Comparison of ENCODE assay signal across 21 mouse cellular contexts in genomic region chr11:119644612-119645379, GRCm38 (mm10). TPM values are rescaled to one million over a fixed set of nuclear protein-coding genes. Genes with fewer than 3 reads are reported as not detected.
DNase-seq lines count a peak whose midpoint lies in the region; ATAC-seq and TF ChIP-seq lines count a peak whose summit lies in the region.
"Had no signal": no experiment of that assay in that cellular context is flagged by ENCODE, and none has a peak within 500 bp of the region (broad histone marks: within the 10 kb centered on the region; RNA-seq: fewer than 3 reads in every experiment).

No protein-coding gene starts in this region.

- no peak overlapping the region for H3K9ac ChIP-seq in forebrain, embryonic 16.5 days (replicated peaks; ENCODE audit: low read depth, low read length)
- no peak overlapping the region for H3K9ac ChIP-seq in embryonic facial prominence, embryonic 11.5 days (replicated peaks; ENCODE audit: low read length)
- H3K9ac ChIP-seq in hindbrain, postnatal 0 days (replicated peaks; ENCODE audit: low read length) = no peak overlapping the region
- no peak overlapping the region for H3K9ac ChIP-seq in neural tube, embryonic 15.5 days (replicated peaks)
- H3K9ac ChIP-seq: limb, embryonic 12.5 days; liver, postnatal 0 days had no signal

- no peak for TF ChIP-seq CTCF in hindbrain, postnatal 0 days (IDR thresholded peaks at IDR 0.05; ENCODE audit: low read depth)

- H3K4me3 ChIP-seq in forebrain, embryonic 10.5 days = no peak overlapping the region
- no peak overlapping the region for H3K4me3 ChIP-seq in forebrain, embryonic 16.5 days (replicated peaks; ENCODE audit: low read length)
- no peak overlapping the region for H3K4me3 ChIP-seq in embryonic facial prominence, embryonic 11.5 days (ENCODE audit: low read depth, low read length)
- no peak overlapping the region for H3K4me3 ChIP-seq in hindbrain, postnatal 0 days (ENCODE audit: low read length)
- H3K4me3 ChIP-seq in neural tube, embryonic 15.5 days (replicated peaks) = no peak overlapping the region
- H3K4me3 ChIP-seq: gastrocnemius, adult 2 months; limb, embryonic 12.5 days; myocyte had no signal

- H3K4me1 ChIP-seq in forebrain, embryonic 10.5 days = peaks cover 51% of the 10 kb centered on the region
- peaks cover 7% of the 10 kb centered on the region; the same call in 1 of the 2 replicates for H3K4me1 ChIP-seq in forebrain, embryonic 16.5 days (replicated peaks; ENCODE audit: control insufficient read depth, insufficient read depth, low read length)
- no peaks in the 10 kb centered on the region for H3K4me1 ChIP-seq in embryonic facial prominence, embryonic 11.5 days (ENCODE audit: control insufficient read depth, insufficient read depth, low read length)
- peaks cover 18% of the 10 kb centered on the region for H3K4me1 ChIP-seq in hindbrain, postnatal 0 days (ENCODE audit: insufficient read depth, low read length)
- peaks cover 48% of the 10 kb centered on the region for H3K4me1 ChIP-seq in neural tube, embryonic 15.5 days
- H3K4me1 ChIP-seq: limb, embryonic 12.5 days had no signal

- no peaks in the 10 kb centered on the region for H3K9me3 ChIP-seq in forebrain, embryonic 10.5 days
- H3K9me3 ChIP-seq in forebrain, embryonic 16.5 days (ENCODE audit: control insufficient read depth, low read length) = no peaks in the 10 kb centered on the region
- H3K9me3 ChIP-seq in embryonic facial prominence, embryonic 11.5 days (replicated peaks; ENCODE audit: control insufficient read depth, low read length) = no peaks in the 10 kb centered on the region
- H3K9me3 ChIP-seq in hindbrain, postnatal 0 days (ENCODE audit: low read length) = no peaks in the 10 kb centered on the region
- H3K9me3 ChIP-seq in neural tube, embryonic 15.5 days (replicated peaks) = no peaks in the 10 kb centered on the region
- H3K9me3 ChIP-seq: limb, embryonic 12.5 days had no signal

- no peaks in the 10 kb centered on the region for H3K36me3 ChIP-seq in forebrain, embryonic 10.5 days (replicated peaks)
- H3K36me3 ChIP-seq in forebrain, embryonic 16.5 days (ENCODE audit: control insufficient read depth, insufficient read depth) = no peaks in the 10 kb centered on the region
- H3K36me3 ChIP-seq in embryonic facial prominence, embryonic 11.5 days (replicated peaks; ENCODE audit: control insufficient read depth, insufficient read depth, low read depth, low read length) = no peaks in the 10 kb centered on the region
- H3K36me3 ChIP-seq in hindbrain, postnatal 0 days (ENCODE audit: insufficient read depth, low read length) = no peaks in the 10 kb centered on the region
- no peaks in the 10 kb centered on the region for H3K36me3 ChIP-seq in neural tube, embryonic 15.5 days
- H3K36me3 ChIP-seq: limb, embryonic 12.5 days had no signal

- no peaks in the 10 kb centered on the region for H3K27me3 ChIP-seq in forebrain, embryonic 10.5 days (ENCODE audit: poor library complexity, severe bottlenecking)
- no peaks in the 10 kb centered on the region for H3K27me3 ChIP-seq in forebrain, embryonic 16.5 days (replicated peaks; ENCODE audit: control insufficient read depth, insufficient read depth, low read length)
- no peaks in the 10 kb centered on the region for H3K27me3 ChIP-seq in embryonic facial prominence, embryonic 11.5 days (ENCODE audit: control insufficient read depth, insufficient read depth, low read length)
- H3K27me3 ChIP-seq in hindbrain, postnatal 0 days (ENCODE audit: insufficient read depth, low read length) = no peaks in the 10 kb centered on the region
- no peaks in the 10 kb centered on the region for H3K27me3 ChIP-seq in neural tube, embryonic 15.5 days (replicated peaks)
- H3K27me3 ChIP-seq: CH12.LX; limb, embryonic 12.5 days; Patski had no signal

- 67% methylated on average over 14 of the region's 14 CpGs for WGBS in forebrain, embryonic 10.5 days
- WGBS in forebrain, embryonic 16.5 days = 33% methylated on average over 14 of the region's 14 CpGs
- 73% methylated on average over 14 of the region's 14 CpGs for WGBS in embryonic facial prominence, embryonic 11.5 days
- WGBS in hindbrain, postnatal 0 days = 37% methylated on average over 14 of the region's 14 CpGs
- WGBS in neural tube, embryonic 15.5 days = 37% methylated on average over 14 of the region's 14 CpGs

- intact Hi-C loops in left cerebral cortex, postnatal 25 days (cut with DNase I) = no loop called here

- H3K4me2 ChIP-seq in forebrain, embryonic 16.5 days (ENCODE audit: low read length) = no peak overlapping the region
- H3K4me2 ChIP-seq in embryonic facial prominence, embryonic 11.5 days (ENCODE audit: low read depth, low read length) = no peak overlapping the region
- no peak overlapping the region for H3K4me2 ChIP-seq in hindbrain, postnatal 0 days (ENCODE audit: low read depth, low read length)
- no peak overlapping the region for H3K4me2 ChIP-seq in neural tube, embryonic 15.5 days
- H3K4me2 ChIP-seq: limb, embryonic 12.5 days had no signal

- ATAC-seq in forebrain, embryonic 16.5 days = no peak
- peak; percentile 56; the same call in 1 of the 2 replicates for ATAC-seq in embryonic facial prominence, embryonic 11.5 days (replicated peaks; ENCODE audit: insufficient number of reproducible peaks, low FRiP score, low TSS enrichment, low read depth)
- ATAC-seq in hindbrain, postnatal 0 days = peak; percentile 63; the same call in 1 of the 2 replicates
- ATAC-seq in neural tube, embryonic 15.5 days (ENCODE audit: low FRiP score) = no peak
- ATAC-seq: intestine, embryonic 16.5 days; liver, postnatal 0 days; Patski had no signal

- DNase-seq in forebrain, embryonic 10.5 days (ENCODE audit: extremely low spot score, low spot score) = peak; percentile 23
- no peak for DNase-seq in embryonic facial prominence, embryonic 11.5 days (ENCODE audit: low spot score)
- DNase-seq in hindbrain, postnatal 0 days (ENCODE audit: low spot score) = peak; percentile 31
- no peak for DNase-seq in right cerebral cortex, adult 18-20 months
- no peak for DNase-seq in left cerebral cortex, postnatal 25 days (ENCODE audit: low spot score in 2 of 2)
- no peak for DNase-seq in cerebellum, postnatal 14 days
- DNase-seq: cerebellum, postnatal 10 days; gastrocnemius, adult 2 months; heart, adult 18-20 months; heart, postnatal 10 days; kidney, postnatal 10 days; liver, postnatal 0 days; lung, postnatal 4 days; thymus, postnatal 36 days had no signal

- peak overlapping the region; percentile 53; the same call in 1 of the 2 replicates for H3K27ac ChIP-seq in forebrain, embryonic 10.5 days
- no peak overlapping the region for H3K27ac ChIP-seq in forebrain, embryonic 16.5 days (ENCODE audit: low read length)
- no peak overlapping the region for H3K27ac ChIP-seq in embryonic facial prominence, embryonic 11.5 days (replicated peaks; ENCODE audit: low read depth, low read length)
- no peak overlapping the region for H3K27ac ChIP-seq in hindbrain, postnatal 0 days
- H3K27ac ChIP-seq in neural tube, embryonic 15.5 days (replicated peaks) = peak overlapping the region; percentile 30; the same call in 1 of the 2 replicates
- H3K27ac ChIP-seq: gastrocnemius, adult 2 months had no signal

RNA-seq across cellular contexts. Expression of gene Rptor, which starts 42.1 kb away (rescaled TPM):
- 12.8 and 13.0 TPM in 2 replicates for polyA plus RNA-seq in forebrain, embryonic 10.5 days (2016; fragmentation: Nextera tagmentation; extraction: Ambion mirVana)
- 8.5 and 11.3 TPM in 2 replicates for polyA plus RNA-seq in forebrain, embryonic 16.5 days (2015; fragmentation: Nextera tagmentation; extraction: Ambion mirVana)
- polyA plus RNA-seq in embryonic facial prominence, embryonic 11.5 days (2014; fragmentation: Nextera tagmentation; extraction: Ambion mirVana) = 10.1 and 10.4 TPM in 2 replicates
- 60.8 and 69.0 TPM in 2 replicates for total RNA-seq in hindbrain, postnatal 0 days (2014; rRNA removed)
- polyA plus RNA-seq in hindbrain, postnatal 0 days (2015; fragmentation: Nextera tagmentation; extraction: Ambion mirVana) = 8.6 and 8.7 TPM in 2 replicates
- polyA plus RNA-seq in neural tube, embryonic 15.5 days (2015; fragmentation: Nextera tagmentation; extraction: Ambion mirVana) = 10.4 and 11.7 TPM in 2 replicates
- 10 to 100 TPM; 57.5 to 62.0 TPM for total RNA-seq in left cerebral cortex, postnatal 25 days (2021)

Comparison
In these comparisons a context has a peak if more than half of its experiments do, and no peak if none do; other contexts are left out.
1. H3K27ac ChIP-seq: peak in forebrain, embryonic 10.5 days (single experiment) and neural tube, embryonic 15.5 days (single experiment); none in forebrain, embryonic 16.5 days (single experiment), embryonic facial prominence, embryonic 11.5 days (single experiment) and hindbrain, postnatal 0 days (single experiment).
2. DNase-seq: peak in forebrain, embryonic 10.5 days (single experiment) and hindbrain, postnatal 0 days (single experiment); none in embryonic facial prominence, embryonic 11.5 days (single experiment), right cerebral cortex, adult 18-20 months (single experiment), left cerebral cortex, postnatal 25 days (0 of 2) and cerebellum, postnatal 14 days (0 of 2).
3. ATAC-seq: peak in embryonic facial prominence, embryonic 11.5 days (single experiment) and hindbrain, postnatal 0 days (single experiment); none in forebrain, embryonic 16.5 days (single experiment) and neural tube, embryonic 15.5 days (single experiment).